Mouse (Mus musculus): Measurements from ENCODE around the gene Olfr510.

GRCm38 (mm10) chr7:108671058-108671457 lies 4.8 kb downstream of the Olfr510 start:
- TF ChIP-seq ZNF384 (IDR thresholded peaks at IDR 0.05; ENCODE audit: low read depth, low read length) (no peak), ZC3H11A (IDR thresholded peaks at IDR 0.05; ENCODE audit: borderline replicate concordance, low read depth, low read length) (no peak)
